Mouse (Mus musculus) forebrain, embryonic 10.5 days (tissue): ENCODE data around the gene Jmjd1c. TPM values are rescaled to one million over a fixed set of nuclear protein-coding genes. Genes with fewer than 3 reads are reported as not detected.

ENCODE experiments used
- DNase-seq: peaks from one replicate; pipeline ENCODE4 v3.0.0-alpha.2; 2017; ENCODE audit warnings: low spot score; ENCODE audit errors: extremely low spot score
- H3K27ac ChIP-seq: fragments of 300-500 bp; sonication (generic); 2 replicates; pipeline ENCODE4 v1.5.1; 2016; ENCODE audit warnings: mild to moderate bottlenecking
- H3K27me3 ChIP-seq: fragments of 300-500 bp; sonication (generic); 2 replicates; pipeline ENCODE4 v1.6.1; 2016; ENCODE audit warnings: mild to moderate bottlenecking; ENCODE audit not compliant: poor library complexity, severe bottlenecking
- H3K36me3 ChIP-seq: fragments of 300-500 bp; sonication (generic); replicated peaks from 2 replicates; pipeline ENCODE4 v1.6.1; 2016; ENCODE audit warnings: mild to moderate bottlenecking, moderate library complexity
- H3K4me1 ChIP-seq: fragments of 300-500 bp; sonication (generic); 2 replicates; pipeline ENCODE4 v1.6.1; 2016
- H3K4me3 ChIP-seq: fragments of 300-500 bp; sonication (generic); 2 replicates; pipeline ENCODE4 v1.5.1; 2016; ENCODE audit warnings: mild to moderate bottlenecking, moderate library complexity
- H3K9me3 ChIP-seq: fragments of 300-500 bp; sonication (generic); 2 replicates; pipeline ENCODE4 v1.6.1; 2016; ENCODE audit warnings: mild to moderate bottlenecking, moderate library complexity
- WGBS: fragments of 180-500 bp; shearing (Covaris S2); methylation state at CpG from one replicate; pipeline ENCODE4 v1.1.7; 2016; 5-methylcytosine and 5-hydroxymethylcytosine counted together
- polyA plus RNA-seq: library from polyadenylated mRNA; unstranded; fragments of >200 nt; fragmentation: Nextera tagmentation; extraction: Ambion mirVana; gene quantifications from 2 replicates; pipeline ENCODE4 v1.2.1, GENCODE M21; 2016

Jmjd1c gene
- 29.7 and 30.6 TPM in 2 replicates for polyA plus RNA-seq

DNA sequence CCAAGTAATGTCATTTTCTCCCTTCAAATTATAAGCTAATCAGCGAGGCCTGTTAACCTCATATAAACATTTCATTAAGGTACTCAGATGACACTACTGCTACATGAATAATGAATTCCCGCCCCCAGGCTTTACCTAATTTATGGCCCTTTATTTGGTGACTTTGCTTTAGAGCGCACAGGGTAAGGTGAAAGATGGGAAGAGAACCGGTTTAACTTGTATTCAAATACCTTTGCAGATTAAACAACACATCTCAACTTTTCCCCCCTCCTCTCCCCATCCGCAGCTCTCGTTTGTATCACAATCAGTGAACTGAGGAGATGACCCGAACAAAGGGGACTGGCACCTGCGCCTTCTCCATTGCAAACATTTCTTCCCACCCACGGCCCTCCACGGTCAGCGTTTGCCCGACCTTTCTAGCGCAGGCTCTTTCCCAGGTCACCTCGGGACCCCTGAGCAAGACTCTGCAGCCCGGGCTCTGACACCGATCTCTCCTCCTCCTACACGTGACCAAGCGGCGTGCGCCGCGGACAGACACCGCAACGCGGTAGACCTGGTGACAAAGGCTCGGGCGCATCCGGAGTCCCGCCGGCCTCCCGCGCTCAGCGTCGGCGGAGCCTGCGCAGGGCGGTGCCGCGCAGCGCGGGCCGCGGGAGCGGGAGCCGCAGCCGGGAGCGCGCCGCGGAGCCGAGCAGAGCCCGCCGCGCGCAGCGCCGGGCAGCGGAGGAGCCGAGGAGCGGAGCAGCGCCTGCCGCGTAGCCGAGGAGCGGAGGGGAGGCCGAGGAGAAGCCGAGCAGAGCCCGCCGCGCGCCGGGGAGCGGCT is at the start of gene Jmjd1c:
Gene Jmjd1c (plus strand): TSS at position 328 of the 823 bp plus-strand sequence.
- under 1% methylated on average over 66 of the region's 73 CpGs for WGBS
- H3K27me3 ChIP-seq, result no peaks in the 10 kb centered on the region
- peaks cover 15% of the 10 kb centered on the region for H3K36me3 ChIP-seq
- peak; percentile 86 for DNase-seq
- H3K4me3 ChIP-seq, result peak within 1 kb of the TSS; percentile 89
- H3K9me3 ChIP-seq, result no peaks in the 10 kb centered on the region
- peaks cover 47% of the 10 kb centered on the region for H3K4me1 ChIP-seq
- peak within 1 kb of the TSS; percentile 100 for H3K27ac ChIP-seq

DNA sequence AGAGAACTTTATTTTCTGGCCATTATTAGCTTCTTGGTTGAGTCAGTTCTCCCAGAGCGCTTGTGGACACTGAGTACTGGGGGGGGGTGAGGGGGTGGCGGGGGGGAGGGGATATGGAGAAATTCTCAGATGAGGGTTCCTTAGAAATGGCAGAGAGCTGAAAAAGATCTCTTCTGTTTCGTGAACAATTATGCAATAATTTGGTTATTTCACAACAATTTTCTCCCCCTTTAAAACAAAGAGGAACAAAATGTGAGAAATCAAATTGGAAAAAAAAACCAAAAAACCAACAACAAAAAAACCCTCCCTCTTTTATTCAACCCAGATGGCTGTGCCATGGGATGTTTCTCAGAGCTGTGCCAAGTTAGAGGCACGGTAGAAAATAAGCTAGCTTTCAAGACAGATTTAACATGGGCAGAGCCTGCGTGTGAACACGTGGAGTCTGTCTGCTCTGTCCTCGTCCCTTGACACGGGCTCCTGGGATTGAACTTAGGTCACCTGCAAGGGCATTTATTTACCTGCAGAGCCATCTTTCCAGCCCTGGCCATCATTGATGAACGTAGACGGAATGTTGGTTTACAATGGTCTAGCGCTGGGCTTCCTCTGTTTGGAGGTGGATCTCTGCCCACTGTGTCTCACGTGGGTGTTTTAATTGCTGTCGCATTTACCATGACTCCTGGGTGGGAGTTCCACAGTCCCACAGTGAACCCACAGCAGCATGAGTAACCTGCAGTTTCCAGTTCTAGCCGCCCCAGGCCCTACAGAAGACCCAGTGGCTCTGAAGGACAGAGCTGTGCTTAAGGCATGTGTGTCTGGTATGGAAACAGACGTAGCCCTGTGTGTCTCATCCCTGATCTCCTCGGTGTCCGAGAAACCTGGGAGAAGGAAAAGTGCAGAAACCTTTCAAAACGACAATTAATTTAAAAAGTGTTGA is 47.9 kb upstream of the Jmjd1c start:
- peaks cover 45% of the 10 kb centered on the region for H3K4me1 ChIP-seq
- WGBS, result 90% methylated on average over 18 of the region's 18 CpGs
- no peak overlapping the region for H3K4me3 ChIP-seq
- H3K9me3 ChIP-seq, result no peaks in the 10 kb centered on the region
- H3K27ac ChIP-seq, result no peak overlapping the region
- no peaks in the 10 kb centered on the region for H3K27me3 ChIP-seq
- DNase-seq, result no peak
- peaks cover 8% of the 10 kb centered on the region; the same call in 1 of the 2 replicates for H3K36me3 ChIP-seq

DNA sequence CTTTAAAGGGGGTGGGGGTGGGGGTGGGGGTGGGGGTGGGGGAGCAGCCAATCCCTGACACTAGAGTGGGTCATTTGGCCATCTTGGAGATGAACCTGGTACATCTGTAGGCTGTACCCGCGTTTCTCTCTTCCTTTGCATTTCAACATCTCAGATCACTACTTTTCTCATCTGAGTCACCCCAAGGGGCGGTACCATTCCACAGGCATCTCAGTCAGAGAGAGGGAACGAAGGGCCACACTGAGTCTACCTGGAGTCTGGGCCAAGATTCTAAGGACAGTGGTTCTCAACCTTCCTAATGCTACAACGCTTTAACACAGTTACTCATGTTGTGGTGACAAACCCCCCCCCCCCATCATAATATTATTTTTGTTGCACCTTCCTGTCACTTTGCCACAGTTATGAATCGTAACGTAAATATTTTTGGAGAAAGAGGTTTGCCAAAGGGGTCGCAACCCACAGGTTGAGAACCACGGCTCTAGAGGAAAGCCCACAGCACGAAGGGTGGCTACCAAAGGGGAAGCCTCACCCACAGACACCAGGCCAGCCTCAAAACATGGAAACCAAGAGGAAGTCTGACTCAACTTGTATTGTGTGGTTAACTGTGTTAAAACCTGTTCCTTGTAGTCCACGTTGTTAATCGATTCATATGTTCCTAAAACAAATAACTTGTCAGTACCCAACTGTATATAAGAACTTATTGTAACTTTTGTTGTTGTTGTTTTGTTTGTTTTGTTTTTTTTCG is 46.9 kb upstream of the Jmjd1c start:
- 93% methylated on average over 13 of the region's 13 CpGs for WGBS
- Histone ChIP-seq H3K27ac (no peak overlapping the region), H3K36me3 (peaks cover 4% of the 10 kb centered on the region; the same call in 1 of the 2 replicates), H3K4me1 (peaks cover 44% of the 10 kb centered on the region), H3K27me3 (no peaks in the 10 kb centered on the region), H3K9me3 (no peaks in the 10 kb centered on the region), H3K4me3 (no peak overlapping the region)
- no peak for DNase-seq

DNA sequence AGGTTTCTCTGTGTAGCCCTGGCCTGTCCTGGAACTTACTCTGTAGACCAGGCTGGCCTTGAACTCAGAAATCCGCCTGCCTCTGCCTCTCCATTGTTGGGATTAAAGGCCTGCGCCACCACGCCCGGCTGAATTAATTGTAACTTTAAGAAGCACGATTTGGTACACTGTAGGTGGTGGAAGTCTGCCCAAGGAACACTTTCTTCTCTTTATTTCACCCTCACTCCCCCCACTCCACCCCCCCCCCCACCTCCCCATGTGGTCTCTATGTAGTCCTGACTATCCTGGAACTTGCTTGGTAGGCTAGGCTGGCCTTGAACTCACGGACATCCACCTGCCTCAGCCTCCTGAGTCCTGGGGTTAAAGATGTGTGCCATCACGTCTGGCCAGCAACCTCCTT is 46.3 kb upstream of the Jmjd1c start:
- Histone ChIP-seq H3K27ac (no peak overlapping the region), H3K9me3 (no peaks in the 10 kb centered on the region), H3K4me1 (peaks cover 40% of the 10 kb centered on the region), H3K4me3 (no peak overlapping the region), H3K36me3 (peaks cover 4% of the 10 kb centered on the region; the same call in 1 of the 2 replicates), H3K27me3 (no peaks in the 10 kb centered on the region)
- WGBS, result 91% methylated on average over 7 of the region's 7 CpGs
- DNase-seq, result no peak

DNA sequence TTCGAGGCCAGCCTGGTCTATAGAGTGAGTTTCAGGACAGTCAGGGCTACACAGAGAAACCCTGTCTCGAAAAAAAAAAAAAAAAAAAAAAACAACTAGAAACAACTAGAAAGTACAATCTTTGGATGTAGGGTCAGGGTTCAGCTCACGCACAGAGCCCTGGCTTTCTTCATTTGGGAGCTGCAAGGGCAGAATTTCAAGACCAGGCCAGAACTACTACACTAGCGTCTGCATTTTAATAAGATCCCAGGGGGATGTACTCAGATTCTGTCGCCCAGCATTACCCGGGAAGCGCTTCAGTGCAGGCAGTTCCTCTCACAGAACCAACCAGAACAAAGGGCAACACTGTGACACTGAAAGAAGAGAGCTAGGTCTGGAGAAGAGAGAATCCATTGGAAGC is 45.2 kb upstream of the Jmjd1c start:
- Histone ChIP-seq H3K27ac (no peak overlapping the region), H3K4me1 (peaks cover 31% of the 10 kb centered on the region), H3K36me3 (peaks cover 4% of the 10 kb centered on the region; the same call in 1 of the 2 replicates), H3K4me3 (no peak overlapping the region), H3K27me3 (no peaks in the 10 kb centered on the region), H3K9me3 (no peaks in the 10 kb centered on the region)
- DNase-seq, result no peak
- 79% methylated on average over 7 of the region's 7 CpGs for WGBS

DNA sequence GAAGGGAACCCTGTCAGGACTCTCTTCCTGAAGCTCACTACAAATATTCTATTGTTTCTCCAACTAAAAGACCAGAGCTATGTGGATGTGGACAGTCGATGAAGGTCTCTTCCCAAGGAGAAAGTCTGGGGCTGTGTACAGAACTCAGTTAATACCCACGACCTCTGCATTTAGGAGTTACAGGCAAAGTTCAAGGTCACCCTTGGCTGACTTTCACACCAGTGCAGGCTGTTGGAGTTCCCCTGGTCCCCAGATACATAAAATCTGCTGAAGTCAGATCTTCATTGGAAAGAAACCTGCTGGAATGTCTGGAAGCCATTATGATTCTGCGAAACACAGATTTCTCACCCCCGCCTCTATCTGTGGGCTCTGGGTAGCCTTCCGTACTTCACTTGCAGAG is 44.5 kb upstream of the Jmjd1c start:
- Histone ChIP-seq H3K9me3 (no peaks in the 10 kb centered on the region), H3K36me3 (peaks cover 4% of the 10 kb centered on the region; the same call in 1 of the 2 replicates), H3K27ac (no peak overlapping the region), H3K4me3 (no peak overlapping the region), H3K27me3 (no peaks in the 10 kb centered on the region), H3K4me1 (peaks cover 29% of the 10 kb centered on the region)
- 84% methylated on average over 5 of the region's 5 CpGs for WGBS
- no peak for DNase-seq

DNA sequence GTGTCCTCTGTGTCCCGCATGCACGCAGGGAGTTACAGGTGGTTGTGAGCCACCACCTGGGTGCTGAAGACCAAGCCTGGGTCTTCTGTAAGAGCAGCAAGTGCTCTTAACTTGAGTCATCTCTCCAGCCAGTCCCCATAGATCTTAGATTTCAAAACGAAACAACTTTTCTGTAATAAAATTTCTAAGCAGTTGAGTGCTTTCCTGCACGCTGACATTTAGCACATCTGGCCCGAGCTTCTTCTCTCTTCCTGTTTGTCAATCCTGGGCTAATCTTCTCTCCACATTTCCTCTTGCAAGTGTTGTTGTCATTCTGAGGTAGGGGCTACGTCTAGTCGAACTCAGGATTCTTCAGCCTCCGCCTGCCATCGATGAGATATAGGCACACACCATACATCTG is 43.5 kb upstream of the Jmjd1c start:
- no peaks in the 10 kb centered on the region for H3K27me3 ChIP-seq
- H3K9me3 ChIP-seq, result no peaks in the 10 kb centered on the region
- H3K4me1 ChIP-seq, result peaks cover 33% of the 10 kb centered on the region
- H3K36me3 ChIP-seq, result peaks cover 7% of the 10 kb centered on the region; the same call in 1 of the 2 replicates
- H3K4me3 ChIP-seq, result no peak overlapping the region
- H3K27ac ChIP-seq, result peak overlapping the region; percentile 73; the same call in 1 of the 2 replicates
- 87% methylated on average over 9 of the region's 9 CpGs for WGBS
- no peak for DNase-seq

DNA sequence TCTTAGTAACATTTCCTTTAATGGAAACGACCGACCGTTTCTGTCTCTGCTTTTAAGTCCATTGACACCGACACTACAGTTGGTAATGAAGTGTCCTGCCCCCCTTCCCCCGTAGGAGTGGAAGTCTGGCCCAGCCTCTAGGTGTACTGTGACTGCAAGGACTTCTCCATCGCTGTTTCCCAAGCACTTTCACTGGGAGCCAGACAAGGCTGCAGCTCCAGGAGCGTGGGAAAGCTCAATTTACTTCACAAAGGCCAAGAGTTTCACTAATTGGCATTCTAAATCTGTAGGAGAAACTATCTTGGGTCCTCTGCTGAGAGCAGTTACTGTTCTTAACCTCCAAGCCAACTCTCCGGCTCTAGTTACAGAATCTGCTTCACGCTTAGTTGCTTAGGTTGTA is 42.5 kb upstream of the Jmjd1c start:
- Histone ChIP-seq H3K4me1 (peaks cover 33% of the 10 kb centered on the region), H3K27me3 (no peaks in the 10 kb centered on the region), H3K27ac (peak overlapping the region; percentile 73; the same call in 1 of the 2 replicates), H3K4me3 (no peak overlapping the region), H3K9me3 (no peaks in the 10 kb centered on the region), H3K36me3 (peaks cover 11% of the 10 kb centered on the region; the same call in 1 of the 2 replicates)
- 23% methylated on average over 9 of the region's 9 CpGs for WGBS
- DNase-seq, result no peak

DNA sequence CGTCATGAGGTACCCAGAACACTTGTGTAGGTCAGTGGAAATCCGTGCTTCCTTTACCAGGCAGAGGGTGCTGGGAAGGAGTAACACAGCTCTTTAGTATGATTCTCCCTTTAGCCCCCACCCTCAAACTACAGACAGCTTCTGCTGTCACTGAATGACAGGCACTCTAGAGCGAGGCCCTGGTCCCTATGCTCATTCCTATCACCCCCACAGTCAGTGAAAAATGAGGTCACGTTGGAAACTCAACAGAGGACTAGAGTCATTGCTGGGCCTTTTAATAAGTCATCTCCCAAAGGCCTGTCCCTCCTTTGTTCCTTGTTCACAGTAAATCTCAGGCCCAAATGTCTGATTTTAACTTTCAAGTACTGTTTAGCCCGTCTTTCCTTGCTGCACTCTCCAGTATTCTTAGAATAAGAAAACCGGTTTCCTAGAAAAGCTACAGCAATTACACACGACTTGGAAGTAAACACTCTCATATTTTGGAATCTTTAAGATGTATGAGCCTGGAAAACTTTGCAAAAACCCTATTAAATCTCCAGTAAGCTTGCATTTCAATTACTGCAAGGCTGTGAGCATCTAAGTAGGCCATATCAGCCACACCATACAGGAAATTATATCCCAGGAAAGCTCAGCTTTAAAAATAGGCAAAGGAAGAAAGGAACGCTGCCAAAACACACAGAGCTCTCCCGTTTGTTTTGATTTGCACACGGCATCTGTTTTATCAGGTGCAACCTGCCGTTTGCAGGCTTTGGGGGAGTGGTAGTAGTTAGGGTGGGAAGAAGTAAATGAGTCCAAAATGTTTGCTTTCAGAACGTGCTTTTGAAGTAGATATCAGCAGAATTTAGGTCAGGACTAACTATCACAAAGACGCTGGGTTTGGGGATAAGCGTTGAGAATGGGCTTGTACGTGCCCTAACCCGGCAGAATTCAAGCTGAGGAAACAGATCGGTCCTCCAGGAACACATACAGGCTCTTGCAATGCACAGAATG is 39.8 kb upstream of the Jmjd1c start:
- Histone ChIP-seq H3K27me3 (no peaks in the 10 kb centered on the region), H3K4me1 (peaks cover 31% of the 10 kb centered on the region), H3K4me3 (no peak overlapping the region), H3K36me3 (peaks cover 11% of the 10 kb centered on the region; the same call in 1 of the 2 replicates), H3K27ac (peak overlapping the region; percentile 63; the same call in 1 of the 2 replicates), H3K9me3 (no peaks in the 10 kb centered on the region)
- 73% methylated on average over 17 of the region's 17 CpGs for WGBS
- DNase-seq, result no peak

DNA sequence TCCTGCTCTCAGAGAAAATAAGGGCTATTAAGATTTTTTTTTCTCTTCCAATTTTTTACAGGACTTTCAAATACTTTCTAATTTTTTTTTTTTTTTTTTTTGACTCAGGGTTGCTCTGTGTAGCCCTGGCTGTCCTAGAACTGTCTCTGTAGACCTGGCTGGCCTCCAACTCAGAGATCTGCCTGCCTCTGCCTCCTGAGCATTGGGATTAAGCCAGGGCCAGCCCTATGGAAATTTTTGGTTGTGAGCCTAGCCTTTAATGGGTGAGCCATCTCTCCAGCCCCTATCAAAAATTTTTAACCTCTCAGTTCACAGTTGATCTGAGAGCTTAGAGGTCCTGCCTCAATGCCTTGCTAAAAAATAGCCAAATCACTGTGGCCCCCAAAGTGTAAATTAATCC is 38.7 kb upstream of the Jmjd1c start:
- no peak for DNase-seq
- peaks cover 11% of the 10 kb centered on the region; the same call in 1 of the 2 replicates for H3K36me3 ChIP-seq
- H3K27ac ChIP-seq, result no peak overlapping the region
- no peak overlapping the region for H3K4me3 ChIP-seq
- no peaks in the 10 kb centered on the region for H3K27me3 ChIP-seq
- peaks cover 36% of the 10 kb centered on the region for H3K4me1 ChIP-seq
- H3K9me3 ChIP-seq, result no peaks in the 10 kb centered on the region

DNA sequence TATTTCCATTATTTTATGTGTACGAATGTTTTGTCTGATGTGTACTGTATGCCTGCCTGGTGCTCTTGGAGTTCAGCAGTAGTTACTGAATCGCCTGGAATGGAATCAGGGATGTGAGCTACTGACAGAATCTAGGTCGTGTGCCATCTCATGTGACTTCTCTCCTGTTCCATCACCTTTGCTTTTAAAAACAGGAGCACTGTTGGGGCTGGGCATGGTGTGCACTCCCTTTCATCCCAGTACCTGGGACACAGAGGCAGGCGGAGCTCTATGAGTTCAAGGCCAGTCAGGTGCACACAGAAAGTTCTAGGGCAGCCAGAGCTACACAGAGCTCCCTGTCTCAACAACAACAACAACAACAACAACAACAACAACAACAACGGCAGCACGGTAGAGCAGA is 38.2 kb upstream of the Jmjd1c start:
- Histone ChIP-seq H3K9me3 (no peaks in the 10 kb centered on the region), H3K4me3 (no peak overlapping the region), H3K27ac (no peak overlapping the region), H3K27me3 (no peaks in the 10 kb centered on the region), H3K4me1 (peaks cover 32% of the 10 kb centered on the region), H3K36me3 (peaks cover 14% of the 10 kb centered on the region)
- WGBS, result 94% methylated on average over 6 of the region's 6 CpGs
- no peak for DNase-seq
